Mouse (Mus musculus) MEL (cell line): ENCODE data around the gene Sgf29. TPM values are rescaled to one million over a fixed set of nuclear protein-coding genes. Genes with fewer than 3 reads are reported as not detected.

ENCODE experiments used
- DNase-seq: peaks from one replicate; pipeline ENCODE4 v3.0.0; 2011; ENCODE audit warnings: low read depth, low spot score
- H3K27ac ChIP-seq: 2 replicates; pipeline ENCODE4 v1.5.1; 2012; ENCODE audit warnings: low read depth, mild to moderate bottlenecking, control low read depth, low read length, moderate library complexity; ENCODE audit not compliant: control insufficient read depth
- H3K27me3 ChIP-seq, 2 experiments: fragments of 150-350 bp in 1 of 2; sonication (generic) in 1 of 2; 2 replicates each; pipeline ENCODE4 v1.6.1; 2012; ENCODE audit warnings: low read length in 2 of 2, mild to moderate bottlenecking in 2 of 2, improper control_type of control experiment in 1 of 2, moderate library complexity in 1 of 2; ENCODE audit not compliant: insufficient read depth in 2 of 2, control insufficient read depth in 1 of 2
- H3K36me3 ChIP-seq, 2 experiments: 2 replicates each; pipeline ENCODE4 v1.6.1; 2012 to 2014; ENCODE audit warnings: low read length in 2 of 2, improper control_type of control experiment in 1 of 2, inconsistent platforms in 1 of 2, mild to moderate bottlenecking in 1 of 2; ENCODE audit not compliant: insufficient read depth in 2 of 2, control insufficient read depth in 1 of 2
- H3K4me1 ChIP-seq, 2 experiments: fragments of 150-350 bp in 1 of 2; sonication (generic) in 1 of 2; 2 replicates each; pipeline ENCODE4 v1.6.1; 2012; ENCODE audit warnings: low read length in 2 of 2, improper control_type of control experiment in 1 of 2, mild to moderate bottlenecking in 1 of 2; ENCODE audit not compliant: insufficient read depth in 2 of 2, control insufficient read depth in 1 of 2
- H3K4me3 ChIP-seq, 2 experiments: fragments of 150-350 bp in 1 of 2; sonication (generic) in 1 of 2; 2 replicates each; pipeline ENCODE4 v1.5.1; 2012; ENCODE audit warnings: low read depth in 2 of 2, low read length in 2 of 2, mild to moderate bottlenecking in 2 of 2, moderate library complexity in 2 of 2, control low read depth in 1 of 2, improper control_type of control experiment in 1 of 2; ENCODE audit not compliant: control insufficient read depth in 1 of 2, insufficient read depth in 1 of 2
- H3K79me2 ChIP-seq: 2 replicates; pipeline ENCODE4 v1.6.1; 2012; ENCODE audit warnings: mild to moderate bottlenecking, low read length, moderate library complexity; ENCODE audit not compliant: control insufficient read depth, poor library complexity, insufficient read depth
- H3K9ac ChIP-seq: 2 replicates; pipeline ENCODE4 v1.6.1; 2012; ENCODE audit warnings: low read depth, mild to moderate bottlenecking, control low read depth, low read length, moderate library complexity; ENCODE audit not compliant: control insufficient read depth, poor library complexity, severe bottlenecking
- H3K9me3 ChIP-seq: fragments of 150-350 bp; sonication (generic); replicated peaks from 2 replicates; pipeline ENCODE4 v1.6.1; 2012; ENCODE audit warnings: mild to moderate bottlenecking, low read length, improper control_type of control experiment, moderate library complexity; ENCODE audit not compliant: insufficient read depth
- BHLHE40 ChIP-seq: IDR thresholded peaks from 2 replicates; pipeline ENCODE4 v1.6.1; 2012; ENCODE audit warnings: low read depth, mild to moderate bottlenecking, inconsistent platforms, low read length, improper control_type of control experiment, borderline replicate concordance
- CHD1 ChIP-seq: IDR thresholded peaks from 2 replicates; pipeline ENCODE4 v1.6.1; 2012; ENCODE audit warnings: low read depth, mild to moderate bottlenecking, inconsistent platforms, low read length, improper control_type of control experiment
- CHD2 ChIP-seq: IDR thresholded peaks from 2 replicates; pipeline ENCODE4 v1.6.1; 2011; ENCODE audit warnings: low read length, improper control_type of control experiment
- CTCF ChIP-seq, 3 experiments: IDR thresholded peaks in 2 of 3; conservative IDR thresholded peaks in 1 of 3; 2 replicates each; pipeline ENCODE4 v1.5.1; 2011 to 2012; ENCODE audit warnings: low read length in 3 of 3, low read depth in 2 of 3, mild to moderate bottlenecking in 2 of 3, improper control_type of control experiment in 1 of 3, inconsistent platforms in 1 of 3, mixed read lengths in 1 of 3, moderate library complexity in 1 of 3; ENCODE audit not compliant: control insufficient read depth in 1 of 3, insufficient read depth in 1 of 3, poor library complexity in 1 of 3, severe bottlenecking in 1 of 3
- E2F4 ChIP-seq: IDR thresholded peaks from 2 replicates; pipeline ENCODE4 v1.6.1; 2011; ENCODE audit warnings: low read depth, low read length, improper control_type of control experiment, borderline replicate concordance
- EP300 ChIP-seq, 2 experiments: IDR thresholded peaks; 2 replicates each; pipeline ENCODE4 v1.6.1; 2011; ENCODE audit warnings: improper control_type of control experiment in 2 of 2, low read length in 2 of 2, low read depth in 1 of 2, mild to moderate bottlenecking in 1 of 2
- GATA1 ChIP-seq: IDR thresholded peaks from 2 replicates; pipeline ENCODE4 v1.6.1; 2011; ENCODE audit warnings: low read depth, low read length, improper control_type of control experiment
- JUND ChIP-seq: IDR thresholded peaks from 2 replicates; pipeline ENCODE4 v1.6.1; 2011; ENCODE audit warnings: low read depth, mild to moderate bottlenecking, improper control_type of control experiment, low read length
- MAFK ChIP-seq: IDR thresholded peaks from 2 replicates; pipeline ENCODE4 v1.6.1; 2011; ENCODE audit warnings: low read depth, mild to moderate bottlenecking, low read length, improper control_type of control experiment, borderline replicate concordance
- MAZ ChIP-seq: IDR thresholded peaks from 2 replicates; pipeline ENCODE4 v1.6.1; 2012; ENCODE audit warnings: low read depth, mild to moderate bottlenecking, inconsistent platforms, low read length, improper control_type of control experiment
- MEF2A ChIP-seq: IDR thresholded peaks from 2 replicates; pipeline ENCODE4 v1.6.1; 2014; ENCODE audit warnings: low read depth, mild to moderate bottlenecking, inconsistent platforms, low read length, improper control_type of control experiment; ENCODE audit not compliant: poor library complexity, insufficient replicate concordance, severe bottlenecking; ENCODE audit errors: extremely low read depth
- MYB ChIP-seq: IDR thresholded peaks from 2 replicates; pipeline ENCODE4 v1.6.1; 2011; ENCODE audit warnings: mild to moderate bottlenecking, low read depth, low read length, improper control_type of control experiment
- POLR2AphosphoS5 ChIP-seq: IDR thresholded peaks from 2 replicates; pipeline ENCODE4 v1.6.1; 2012; ENCODE audit warnings: low read depth, borderline replicate concordance, mild to moderate bottlenecking, inconsistent platforms, low read length, moderate library complexity, mixed read lengths
- RCOR1 ChIP-seq: IDR thresholded peaks from 2 replicates; pipeline ENCODE4 v1.6.1; 2012; ENCODE audit warnings: low read depth, mild to moderate bottlenecking, inconsistent platforms, low read length, improper control_type of control experiment
- TAL1 ChIP-seq: IDR thresholded peaks from 2 replicates; pipeline ENCODE4 v1.6.1; 2012; ENCODE audit warnings: mild to moderate bottlenecking, inconsistent platforms, low read length, moderate library complexity, mixed read lengths
- USF1 ChIP-seq: IDR thresholded peaks from 2 replicates; pipeline ENCODE4 v1.6.1; 2014; ENCODE audit warnings: low read depth, mild to moderate bottlenecking, inconsistent platforms, low read length, improper control_type of control experiment, moderate library complexity
- ZNF384 ChIP-seq: IDR thresholded peaks from 2 replicates; pipeline ENCODE4 v1.6.1; 2012; ENCODE audit warnings: low read depth, mild to moderate bottlenecking, inconsistent platforms, low read length, improper control_type of control experiment
- polyA plus RNA-seq, 2 experiments: library from polyadenylated mRNA; stranded (reverse) in 1 of 2; unstranded in 1 of 2; fragments of >175 nt in 1 of 2; fragments of >200 nt in 1 of 2; gene quantifications; 2 replicates each; pipeline versions ENCODE4 v1.2.1 to v1.2.4; 2012; ENCODE audit warnings: low replicate concordance in 2 of 2, low read depth in 1 of 2; ENCODE audit not compliant: insufficient read length in 2 of 2, insufficient read depth in 1 of 2, missing spikeins in 1 of 2
- total RNA-seq: library from RNA; depleted of rRNA; stranded (reverse); fragments of 300-350 nt; gene quantifications from 2 replicates; pipeline ENCODE4 v1.2.3, GENCODE M21; 2012

Gene Sgf29
- total and polyA plus RNA-seq, 3 experiments, result 81.7 to 117 TPM; not detected in 1

GRCm38 (mm10) chr7:126672111-126672510 is 23.0 kb downstream of the Sgf29 start:
- Histone ChIP-seq H3K79me2 (no peaks in the 10 kb centered on the region), H3K9ac (no peak overlapping the region), H3K27ac (no peak overlapping the region), H3K9me3 (no peaks in the 10 kb centered on the region), H3K27me3 (no peaks in the 10 kb centered on the region), H3K36me3 (peaks cover 0 to 5% of the 10 kb centered on the region in 2 experiments; a peak in 2 of 4 replicates), H3K4me1 (no peaks in the 10 kb centered on the region), H3K4me3 (no peak overlapping the region)
- no peak for DNase-seq
- TF ChIP-seq USF1 (no peak), ZNF384 (no peak), E2F4 (no peak), MAZ (no peak), CTCF (IDR thresholded peaks at IDR 0.05 in 2 of 3, conservative IDR thresholded peaks at IDR 0.05 in 1 of 3; ENCODE audit: control insufficient read depth in 1 of 3, insufficient read depth in 1 of 3, low read depth in 2 of 3, low read length in 3 of 3, poor library complexity in 1 of 3, severe bottlenecking in 1 of 3) (no peak), CHD2 (no peak)

- Histone ChIP-seq H3K36me3 (no peaks in the 10 kb centered on the region; a peak in 1 of 4 replicates), H3K79me2 (no peaks in the 10 kb centered on the region), H3K9ac (no peak overlapping the region), H3K4me3 (no peak overlapping the region), H3K27ac (no peak overlapping the region), H3K4me1 (no peaks in the 10 kb centered on the region), H3K27me3 (no peaks in the 10 kb centered on the region), H3K9me3 (no peaks in the 10 kb centered on the region)
- DNase-seq, result no peak
- no peak for TF ChIP-seq ZNF384
- no peak for TF ChIP-seq EP300 (IDR thresholded peaks at IDR 0.05; ENCODE audit: low read depth in 1 of 2, low read length in 2 of 2)
- no peak for TF ChIP-seq TAL1
- no peak for TF ChIP-seq JUND
- TF ChIP-seq BHLHE40, result no peak
- no peak for TF ChIP-seq CHD2
- no peak for TF ChIP-seq USF1
- TF ChIP-seq POLR2AphosphoS5, result no peak
- TF ChIP-seq GATA1, result no peak
- no peak for TF ChIP-seq RCOR1
- no peak for TF ChIP-seq MEF2A
These were observed 26.0 kb downstream of the Sgf29 start for GRCm38 (mm10) chr7:126675104-126675503.

- no peaks in the 10 kb centered on the region; a peak in 1 of 4 replicates for H3K36me3 ChIP-seq
- no peak for DNase-seq
- H3K79me2 ChIP-seq, result no peaks in the 10 kb centered on the region
- no peaks in the 10 kb centered on the region for H3K9me3 ChIP-seq
- H3K4me3 ChIP-seq, result no peak within 1 kb of the TSS
- TF ChIP-seq MAFK (no peak), MAZ (no peak), MYB (no peak), CHD2 (no peak), CHD1 (no peak), EP300 (IDR thresholded peaks at IDR 0.05; ENCODE audit: low read depth in 1 of 2, low read length in 2 of 2) (no peak), ZNF384 (no peak), TAL1 (no peak)
- H3K27me3 ChIP-seq, result no peaks in the 10 kb centered on the region
- H3K9ac ChIP-seq, result no peak within 1 kb of the TSS
- no peak within 1 kb of the TSS for H3K27ac ChIP-seq
- no peaks in the 10 kb centered on the region for H3K4me1 ChIP-seq
These were observed 27.1 kb downstream of the Sgf29 start, which contains the start of gene Sult1a1 for GRCm38 (mm10) chr7:126676207-126676606. Gene Sult1a1, minus strand, starts transcription at chr7:126676432.
